Mouse (Mus musculus) left cerebral cortex, adult 2 months (tissue): ENCODE results near the gene Rnasel. TPM values are rescaled to one million over a fixed set of nuclear protein-coding genes. Genes with fewer than 3 reads are reported as not detected.

Experiments used
- DNase-seq, 2 experiments: peaks; one replicate each; pipeline ENCODE4 v3.0.0; 2021 to 2022; ENCODE audit warnings: low spot score in 2 of 2, mixed read lengths in 1 of 2; ENCODE audit errors: extremely low spot score in 1 of 2
- H3K27ac ChIP-seq: fragments of 200-600 bp; 2 replicates; pipeline ENCODE4 v1.8.1; 2022
- H3K4me3 ChIP-seq: fragments of 200-600 bp; 2 replicates; pipeline ENCODE4 v1.8.1; 2022
- CTCF ChIP-seq: fragments of 200-600 bp; IDR thresholded peaks from 2 replicates; pipeline ENCODE4 v1.8.1; 2022; ENCODE audit warnings: antibody characterized with exemption, mild to moderate bottlenecking, moderate library complexity
- intact Hi-C: fragments of 180-260 bp; cut with DNase I; formaldehyde crosslinking; loops from one replicate; pipeline ENCODE4 v1.15.1; 2025
- total RNA-seq, 2 experiments: library from RNA; stranded (reverse); gene quantifications; 2 replicates each; pipeline ENCODE4 v1.2.3; 2021

Gene Rnasel
- total RNA-seq, 2 experiments from 2014 or later: 10.9 to 12.5 TPM

GRCm38 (mm10) chr1:153778205-153778604 is 29.0 kb downstream of the Rnasel start:
- intact Hi-C loops: no loop called here
- Histone ChIP-seq H3K27ac (no peak overlapping the region), H3K4me3 (no peak overlapping the region)
- no peak for DNase-seq
- TF ChIP-seq CTCF: no peak

- intact Hi-C loops: no loop called here
- TF ChIP-seq CTCF: no peak
- Histone ChIP-seq H3K4me3 (no peak overlapping the region), H3K27ac (no peak overlapping the region)
- no peak for DNase-seq
Observed at GRCm38 (mm10) chr1:153783339-153783738, 34.1 kb downstream of the Rnasel start.

GRCm38 (mm10) chr1:153785608-153786007 is 36.4 kb downstream of the Rnasel start:
- no peak for TF ChIP-seq CTCF
- H3K4me3 ChIP-seq: no peak overlapping the region
- no peak for DNase-seq
- intact Hi-C loops: no loop called here
- H3K27ac ChIP-seq: no peak overlapping the region

GRCm38 (mm10) chr1:153790708-153791107 is 41.5 kb downstream of the Rnasel start:
- TF ChIP-seq CTCF: no peak
- Histone ChIP-seq H3K4me3 (no peak overlapping the region), H3K27ac (no peak overlapping the region)
- no peak for DNase-seq
- intact Hi-C loops: no loop called here

- H3K27ac ChIP-seq: no peak overlapping the region
- no peak for DNase-seq
- intact Hi-C loops: no loop called here
- H3K4me3 ChIP-seq: no peak overlapping the region
- no peak for TF ChIP-seq CTCF
Observed at GRCm38 (mm10) chr1:153794241-153794640, 45.0 kb downstream of the Rnasel start.

- intact Hi-C loops: no loop called here
- TF ChIP-seq CTCF: no peak
- no peak overlapping the region for H3K27ac ChIP-seq
- H3K4me3 ChIP-seq: no peak overlapping the region
- DNase-seq: no peak
Observed at GRCm38 (mm10) chr1:153802691-153803090, 53.5 kb downstream of the Rnasel start.

- Histone ChIP-seq H3K27ac (no peak overlapping the region), H3K4me3 (no peak overlapping the region)
- DNase-seq: no peak
- TF ChIP-seq CTCF: no peak
- intact Hi-C loops: no loop called here
Observed at GRCm38 (mm10) chr1:153803530-153803929, 54.3 kb downstream of the Rnasel start.

- H3K4me3 ChIP-seq: no peak overlapping the region
- intact Hi-C loops: loop anchor here (2.0 to 5.0 kb wide), 2 partner anchors 59 to 250 kb away; partner anchors contain the start of gene Rnasel
- peak; percentile 49 to 66 for DNase-seq
Observed at GRCm38 (mm10) chr1:153807390-153807993, 58.3 kb downstream of the Rnasel start.

More at GRCm38 (mm10) chr1:153807390-153807993, 58.3 kb downstream of the Rnasel start:
- TF ChIP-seq CTCF: peak; percentile 80
- no peak overlapping the region for H3K27ac ChIP-seq

Other genes with a start within 250 kb of the Rnasel start
- gene Npl, start 199.4 kb upstream of the Rnasel start, total RNA-seq: 1 to 10 TPM; 5.4 to 6.0 TPM
- gene Rgs8, start 96.4 kb upstream of the Rnasel start, total RNA-seq: 10 to 100 TPM; 61.1 to 63.2 TPM
- gene Rgs16, start 9.1 kb upstream of the Rnasel start, total RNA-seq: 10 to 100 TPM in 1 of 2 experiments, 1 to 10 TPM in 1; 8.9 to 11.0 TPM
- 1 to 10 TPM; 1.7 to 2.6 TPM for gene Rgsl1, start 94.7 kb downstream of the Rnasel start, total RNA-seq
- under 1 TPM; 0.14 to 0.18 TPM for gene Teddm1b, start 124.9 kb downstream of the Rnasel start, total RNA-seq
- gene Teddm1a, start 142.3 kb downstream of the Rnasel start, total RNA-seq: not detected
- 1,000 to 10,000 TPM; 1,896 to 2,040 TPM for gene Glul, start 150.5 kb downstream of the Rnasel start, total RNA-seq
- 1 to 10 TPM; 3.4 to 3.9 TPM for gene Teddm2, start 150.8 kb downstream of the Rnasel start, total RNA-seq